Mouse (Mus musculus) E14TG2a.4 (cell line): ENCODE data around the gene 2700049A03Rik.

Source experiments
- CTCF ChIP-seq: conservative IDR thresholded peaks from 2 replicates; pipeline ENCODE4 v1.5.1; 2014; ENCODE audit warnings: low read length
- POU5F1 ChIP-seq: IDR thresholded peaks from 2 replicates; pipeline ENCODE4 v1.6.1; 2014; ENCODE audit warnings: low read length, borderline replicate concordance

DNA sequence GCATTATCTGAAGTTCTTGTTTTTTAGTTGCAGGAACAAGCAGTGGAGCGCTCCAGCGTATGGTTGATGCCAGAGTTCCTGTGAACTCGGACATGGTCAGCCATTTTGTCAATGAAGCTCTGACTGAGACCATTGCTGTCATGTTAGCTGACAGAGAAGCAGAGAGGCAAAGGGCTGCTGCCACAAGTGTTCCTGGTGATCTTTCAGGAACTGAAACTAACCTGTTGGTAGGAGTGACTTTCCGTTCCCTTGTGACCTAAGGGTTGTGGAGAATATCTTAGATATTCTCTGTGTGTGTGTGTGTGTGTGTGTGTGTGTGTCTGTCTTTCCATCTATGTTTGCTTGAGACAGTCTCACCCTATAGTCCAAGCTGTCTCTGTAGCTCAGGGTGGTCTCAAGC lies 47.7 kb downstream of the 2700049A03Rik start:
- TF ChIP-seq CTCF (no peak), POU5F1 (no peak)
